Mouse (Mus musculus): ENCODE results near the gene Snip1.

DNA sequence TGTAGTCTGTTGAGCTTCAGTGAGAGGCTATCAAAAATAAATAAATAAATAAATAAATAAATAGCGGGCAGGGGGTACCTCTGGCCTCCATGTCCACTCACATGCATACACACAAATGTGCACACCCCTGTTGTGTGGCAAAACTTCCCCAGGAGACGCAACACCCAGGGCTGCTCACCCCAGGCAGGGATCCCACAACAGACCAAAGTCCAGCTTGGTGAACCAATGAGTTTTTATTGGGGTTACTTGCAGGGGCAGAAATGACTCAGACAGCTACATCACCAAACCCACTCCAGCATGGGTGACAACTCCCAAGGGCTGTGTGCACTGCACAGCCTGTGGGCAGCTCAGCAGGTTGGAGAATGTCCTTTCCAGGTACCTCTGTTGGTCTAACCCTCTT, 11.2 kb downstream of the Snip1 start:
- TF ChIP-seq CHD2 (IDR thresholded peaks at IDR 0.05; ENCODE audit: low read depth, low read length) (no peak), ZNF384 (IDR thresholded peaks at IDR 0.05; ENCODE audit: low read depth, low read length) (no peak), MAFK (IDR thresholded peaks at IDR 0.05; ENCODE audit: insufficient read depth, low read depth, low read length) (no peak), ZC3H11A (IDR thresholded peaks at IDR 0.05; ENCODE audit: borderline replicate concordance, low read depth, low read length) (no peak), HCFC1 (IDR thresholded peaks at IDR 0.05; ENCODE audit: borderline replicate concordance, insufficient read depth, low read length) (no peak)
